Mouse (Mus musculus) adrenal gland, postnatal 14 days (tissue): ENCODE measurements around the gene Clec16a. TPM values are rescaled to one million over a fixed set of nuclear protein-coding genes. Genes with fewer than 3 reads are reported as not detected.

Experiments
- DNase-seq: peaks from one replicate; pipeline ENCODE4 v3.0.0; 2021; ENCODE audit warnings: mixed read lengths
- total RNA-seq: library from RNA; stranded (reverse); gene quantifications from 2 replicates; pipeline ENCODE4 v1.2.3, GENCODE M21; 2021

Gene Clec16a
- total RNA-seq, 1 experiment from 2014 or later, result 42.8 TPM

GRCm38 (mm10) chr16:10581234-10581898 is 36.2 kb downstream of the Clec16a start:
- no peak for DNase-seq

GRCm38 (mm10) chr16:10585165-10585564 is 40.0 kb downstream of the Clec16a start:
- DNase-seq, result peak; percentile 51

GRCm38 (mm10) chr16:10586546-10586945 is 41.4 kb downstream of the Clec16a start:
- DNase-seq, result no peak

- DNase-seq, result peak; percentile 37
These were observed 55.0 kb downstream of the Clec16a start for GRCm38 (mm10) chr16:10599888-10600740.

- peak; percentile 34 for DNase-seq
These were observed 62.7 kb downstream of the Clec16a start for GRCm38 (mm10) chr16:10607802-10608201.

GRCm38 (mm10) chr16:10609921-10610320 is 64.8 kb downstream of the Clec16a start:
- no peak for DNase-seq

GRCm38 (mm10) chr16:10610801-10611200 is 65.7 kb downstream of the Clec16a start:
- no peak for DNase-seq

- DNase-seq, result no peak
These were observed 66.2 kb downstream of the Clec16a start for GRCm38 (mm10) chr16:10611306-10611705.

- no peak for DNase-seq
These were observed 68.9 kb downstream of the Clec16a start for GRCm38 (mm10) chr16:10613996-10614395.

GRCm38 (mm10) chr16:10620961-10621614 is 75.9 kb downstream of the Clec16a start:
- DNase-seq, result no peak

- no peak for DNase-seq
These were observed 76.6 kb downstream of the Clec16a start for GRCm38 (mm10) chr16:10621710-10622109.

- no peak for DNase-seq
These were observed 81.0 kb downstream of the Clec16a start for GRCm38 (mm10) chr16:10626116-10626515.

GRCm38 (mm10) chr16:10627136-10627668 is 82.1 kb downstream of the Clec16a start:
- DNase-seq, result no peak

GRCm38 (mm10) chr16:10628030-10628555 is 83.0 kb downstream of the Clec16a start:
- DNase-seq, result no peak

GRCm38 (mm10) chr16:10628960-10629359 is 83.8 kb downstream of the Clec16a start:
- DNase-seq, result no peak

- DNase-seq, result no peak
These were observed 84.2 kb downstream of the Clec16a start for GRCm38 (mm10) chr16:10629361-10629760.

GRCm38 (mm10) chr16:10634940-10635339 is 89.8 kb downstream of the Clec16a start:
- DNase-seq, result no peak

- no peak for DNase-seq
These were observed 92.8 kb downstream of the Clec16a start for GRCm38 (mm10) chr16:10637898-10638297.

- no peak for DNase-seq
These were observed 94.2 kb downstream of the Clec16a start for GRCm38 (mm10) chr16:10639111-10639889.

- DNase-seq, result peak; percentile 89
These were observed 94.9 kb downstream of the Clec16a start for GRCm38 (mm10) chr16:10640041-10640440.

GRCm38 (mm10) chr16:10641146-10641545 is 96.0 kb downstream of the Clec16a start:
- no peak for DNase-seq
